Mouse (Mus musculus): Measurements from ENCODE around the gene Ak5.

- TF ChIP-seq CTCF (conservative IDR thresholded peaks at IDR 0.05; ENCODE audit: low read length) (no peak), NANOG (IDR thresholded peaks at IDR 0.05; ENCODE audit: borderline replicate concordance, low read length) (no peak)
Measured at GRCm38 (mm10) chr3:152698017-152698416, 29.9 kb upstream of the Ak5 start.
